Mouse (Mus musculus): Measurements from ENCODE around the gene Napepld.
"Not testable (repeated sequence)": the region's sequence is repeated elsewhere in the genome, so short reads cannot be mapped to it uniquely, and the experiment has no call there.

Gene Napepld

GRCm38 (mm10) chr5:21701351-21702008 lies at the start of gene Napepld:
Gene Napepld (minus strand): TSS chr5:21701396.
- peak; percentile 93 for DNase-seq (ENCODE audit: low read depth, low spot score)

GRCm38 (mm10) chr5:21745966-21746365 lies 44.8 kb upstream of the Napepld start:
- no peak for DNase-seq (ENCODE audit: low read depth, low spot score)

- no peak for DNase-seq (ENCODE audit: low read depth, low spot score)
Measured at GRCm38 (mm10) chr5:21744651-21745050, 43.5 kb upstream of the Napepld start.

GRCm38 (mm10) chr5:21743606-21744005 lies 42.4 kb upstream of the Napepld start:
- DNase-seq (ENCODE audit: low read depth, low spot score), result no peak

GRCm38 (mm10) chr5:21739881-21740280 lies 38.7 kb upstream of the Napepld start:
- DNase-seq (ENCODE audit: low read depth, low spot score), result no peak

GRCm38 (mm10) chr5:21739120-21739519 lies 37.9 kb upstream of the Napepld start:
- DNase-seq (ENCODE audit: low read depth, low spot score), result no peak

DNA sequence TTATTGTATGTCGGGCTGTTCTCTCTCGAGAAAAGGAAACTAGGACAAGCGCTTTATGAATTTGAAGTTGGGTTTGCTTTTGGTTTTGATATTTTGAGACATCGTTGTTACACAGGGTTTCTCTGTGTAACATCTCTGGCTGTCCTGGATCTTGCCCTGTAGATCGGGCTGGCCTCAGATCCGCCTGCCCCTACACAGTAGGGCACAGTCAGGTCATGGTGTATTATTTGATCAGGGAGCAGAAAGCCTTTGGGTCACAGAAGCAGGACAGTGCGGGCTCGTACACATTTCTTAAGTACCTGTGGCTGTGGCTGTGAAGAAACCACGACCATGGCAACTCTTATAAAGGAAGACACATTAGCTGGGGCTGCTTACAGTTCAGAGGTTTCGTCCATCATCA lies 36.4 kb upstream of the Napepld start:
- DNase-seq (ENCODE audit: low read depth, low spot score), result no peak

DNA sequence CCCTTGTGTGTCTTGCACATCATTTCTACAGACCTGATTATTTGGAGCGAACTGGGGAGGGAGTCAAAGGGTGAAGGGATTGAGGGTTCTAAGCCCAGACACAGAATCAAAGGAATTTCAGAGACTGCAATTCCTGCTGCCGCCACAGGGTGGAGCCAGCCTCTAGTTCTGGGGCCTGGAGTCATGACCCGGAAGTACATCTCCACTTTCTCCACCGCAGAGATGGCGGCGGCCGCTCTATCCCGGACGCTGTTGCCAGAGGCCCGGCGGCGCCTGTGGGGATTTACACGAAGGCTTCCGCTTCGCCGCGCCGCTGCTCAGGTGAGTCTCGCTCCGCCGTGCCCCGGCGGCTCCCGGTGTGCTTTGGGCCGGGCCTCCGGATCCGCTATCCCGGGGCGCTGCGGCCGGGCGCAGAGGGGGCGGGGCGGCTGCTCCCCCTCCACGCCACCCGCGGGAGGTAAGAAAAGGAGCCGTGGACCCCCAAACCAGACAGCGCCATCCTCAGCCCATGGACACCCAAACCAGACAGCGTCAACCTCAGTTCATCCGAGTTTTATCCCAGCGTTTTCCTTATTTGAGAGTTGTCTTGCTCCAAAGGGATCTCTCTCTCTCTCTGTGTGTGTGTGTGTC lies 35.9 kb upstream of the Napepld start, which contains the start of gene Pmpcb:
Gene Pmpcb, plus strand, starts transcription at position 186 of the 630 bp plus-strand sequence.
- DNase-seq (ENCODE audit: low read depth, low spot score), result peak; percentile 71

GRCm38 (mm10) chr5:21736046-21736445 lies 34.9 kb upstream of the Napepld start:
- DNase-seq (ENCODE audit: low read depth, low spot score), result no peak

GRCm38 (mm10) chr5:21735584-21735983 lies 34.4 kb upstream of the Napepld start:
- peak; percentile 71 for DNase-seq (ENCODE audit: low read depth, low spot score)

DNA sequence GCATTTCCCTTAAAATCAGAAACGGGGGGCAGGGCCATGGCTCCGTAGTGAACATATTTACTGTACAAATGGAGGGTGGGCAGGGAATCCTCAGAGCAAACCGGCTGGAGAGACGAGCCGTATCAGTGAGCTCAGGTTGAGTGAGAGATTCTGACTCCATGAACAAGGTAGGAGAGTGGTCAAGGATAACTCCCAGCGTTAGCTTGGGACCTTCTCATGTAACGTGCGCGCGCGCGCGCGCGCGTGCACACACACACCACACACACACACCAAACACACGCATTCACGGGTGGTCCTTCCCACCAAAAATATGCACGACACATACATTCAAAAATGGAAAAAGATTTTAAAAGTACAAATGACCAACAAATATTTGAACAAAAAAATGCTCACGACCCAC lies 33.9 kb upstream of the Napepld start:
- no peak for DNase-seq (ENCODE audit: low read depth, low spot score)

GRCm38 (mm10) chr5:21732930-21733329 lies 31.7 kb upstream of the Napepld start:
- DNase-seq (ENCODE audit: low read depth, low spot score), result no peak

DNA sequence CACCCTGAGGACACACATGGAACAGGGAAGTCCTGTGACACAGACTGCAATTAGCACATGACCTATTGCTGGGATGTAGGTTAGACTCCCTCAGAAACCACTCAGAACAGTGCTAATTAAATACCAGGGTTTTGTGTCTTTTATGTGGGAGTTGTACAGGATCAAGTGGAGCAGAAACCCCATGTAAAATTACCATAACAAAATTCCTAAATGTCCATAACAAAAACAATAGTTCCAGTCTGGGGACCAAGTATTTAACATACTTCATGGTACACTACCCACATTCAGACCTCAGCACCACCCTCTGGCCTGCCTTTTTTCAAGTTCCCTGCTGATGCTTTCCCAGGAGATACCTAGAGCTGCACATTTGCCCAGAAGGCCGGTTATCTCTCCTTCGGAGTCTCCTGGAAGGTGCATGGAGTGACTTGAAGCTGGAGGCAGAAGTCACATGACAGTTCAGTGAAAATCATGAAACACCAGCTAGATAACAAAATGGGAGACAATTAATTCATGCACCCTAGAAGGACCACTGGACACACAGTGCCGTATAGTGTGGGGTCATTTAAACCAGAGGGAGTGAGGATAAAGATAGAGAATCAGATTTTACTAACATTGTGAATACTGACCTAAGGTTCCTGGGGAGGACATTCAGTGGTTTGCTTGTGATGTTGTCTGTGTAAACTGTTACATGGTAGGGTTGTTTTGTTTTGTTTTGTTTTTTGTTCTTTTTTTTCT lies 31.1 kb upstream of the Napepld start:
- DNase-seq (ENCODE audit: low read depth, low spot score), result no peak

- no peak for DNase-seq (ENCODE audit: low read depth, low spot score)
Measured at GRCm38 (mm10) chr5:21729107-21729506, 27.9 kb upstream of the Napepld start.

DNA sequence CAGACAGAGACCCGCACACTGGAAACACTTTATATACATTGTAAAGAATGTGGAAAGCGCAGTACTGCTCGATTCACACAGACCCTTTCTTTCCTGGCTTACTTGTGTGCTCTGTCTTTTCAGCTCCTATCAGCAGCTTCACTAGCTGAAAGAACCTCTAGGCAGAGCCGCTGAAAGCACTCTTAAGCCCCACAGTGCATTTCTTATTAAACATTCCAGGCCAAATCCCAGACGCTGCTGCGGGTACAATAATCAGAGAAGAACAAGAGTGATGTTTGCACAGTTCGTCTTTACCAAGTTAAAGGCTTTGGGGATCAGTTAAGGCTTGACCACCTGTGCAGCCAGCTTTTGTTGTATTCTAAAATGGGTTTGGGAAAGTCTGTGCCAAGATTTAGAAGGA lies 23.7 kb upstream of the Napepld start:
- DNase-seq (ENCODE audit: low read depth, low spot score), result no peak

- DNase-seq (ENCODE audit: low read depth, low spot score), result no peak
Measured at GRCm38 (mm10) chr5:21724427-21724826, 23.2 kb upstream of the Napepld start.

DNA sequence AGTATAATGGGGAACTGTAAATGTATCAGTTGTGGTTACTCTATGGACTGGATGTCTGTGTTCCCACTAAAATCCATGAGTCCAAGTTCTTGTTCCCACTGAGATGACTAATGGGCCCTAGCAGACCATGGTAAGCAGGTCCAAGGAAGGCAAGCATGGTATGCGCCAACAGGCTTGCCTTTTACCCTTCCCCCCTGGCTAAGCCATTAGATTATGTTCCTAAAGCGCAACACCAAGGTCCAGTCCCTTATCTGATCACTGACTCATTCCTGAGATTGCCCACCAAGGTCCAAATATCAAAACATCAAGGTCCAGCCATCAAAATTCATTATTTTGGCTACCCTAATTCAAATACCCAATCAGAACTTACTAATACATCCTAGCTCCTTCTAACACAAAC lies 18.0 kb upstream of the Napepld start:
- DNase-seq (ENCODE audit: low read depth, low spot score), result no peak

DNA sequence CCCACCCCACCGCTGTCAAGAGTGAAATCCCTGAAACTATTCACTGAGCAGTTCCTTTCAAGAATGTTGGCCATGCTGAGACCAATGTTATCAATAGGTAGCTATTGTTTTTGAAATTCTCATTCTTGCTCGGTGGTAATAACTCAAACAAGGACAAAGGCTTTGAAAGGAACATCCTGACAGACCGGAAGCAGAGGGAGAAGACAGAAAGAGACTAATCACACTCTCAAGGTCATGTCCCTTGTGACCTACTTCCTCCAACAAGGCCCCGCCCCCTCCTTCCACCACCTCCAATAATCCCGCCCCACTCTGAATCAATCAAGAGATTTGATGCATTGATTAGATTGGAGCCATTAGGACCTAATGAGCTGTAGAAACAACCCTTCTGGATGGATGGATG lies 17.4 kb upstream of the Napepld start:
- no peak for DNase-seq (ENCODE audit: low read depth, low spot score)

- DNase-seq (ENCODE audit: low read depth, low spot score), result no peak
Measured at GRCm38 (mm10) chr5:21717165-21717715, 16.0 kb upstream of the Napepld start.

GRCm38 (mm10) chr5:21714447-21714846 lies 13.3 kb upstream of the Napepld start:
- DNase-seq (ENCODE audit: low read depth, low spot score), result no peak

GRCm38 (mm10) chr5:21712127-21712715 lies 11.0 kb upstream of the Napepld start:
- DNase-seq (ENCODE audit: low read depth, low spot score), result no peak

DNA sequence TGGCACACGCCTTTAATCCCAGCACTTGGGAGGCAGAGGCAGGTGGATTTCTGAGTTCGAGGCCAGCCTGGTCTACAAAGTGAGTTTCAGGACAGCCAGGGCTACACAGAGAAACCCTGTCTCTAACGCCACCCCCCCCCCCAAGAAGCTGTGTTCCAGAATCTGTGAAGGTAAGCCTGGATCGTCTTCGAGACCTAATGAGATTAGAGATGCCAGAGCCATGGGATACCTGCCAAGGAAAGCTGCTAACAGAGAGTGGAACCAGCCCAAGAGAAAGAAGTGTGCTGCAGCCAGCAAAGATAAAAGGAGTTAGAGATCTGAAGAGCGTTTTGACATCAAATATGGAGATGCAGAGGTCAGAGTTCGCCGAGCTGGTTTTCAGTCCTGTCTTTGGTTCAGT lies 6.8 kb upstream of the Napepld start:
- not testable (repeated sequence) for DNase-seq (ENCODE audit: low read depth, low spot score)
